Mouse (Mus musculus) stomach, postnatal 0 days (tissue): ENCODE measurements around the gene Gramd1a. TPM values are rescaled to one million over a fixed set of nuclear protein-coding genes. Genes with fewer than 3 reads are reported as not detected.

Source experiments
- ATAC-seq: fragments of 200-750 bp; cut with Nextera tagmentation; 2 replicates; pipeline ENCODE4 v1.8.0; 2017; ENCODE audit not compliant: low FRiP score, low TSS enrichment
- DNase-seq: peaks from one replicate; pipeline ENCODE4 v3.0.0-alpha.2; 2016; ENCODE audit warnings: low spot score
- H3K27ac ChIP-seq: fragments of 300-500 bp; sonication (generic); replicated peaks from 2 replicates; pipeline ENCODE4 v1.5.1; 2014; ENCODE audit warnings: mild to moderate bottlenecking, control low read depth
- H3K27me3 ChIP-seq: fragments of 300-500 bp; sonication (generic); 2 replicates; pipeline ENCODE4 v1.6.1; 2014; ENCODE audit warnings: low read length; ENCODE audit not compliant: control insufficient read depth, insufficient read depth
- H3K36me3 ChIP-seq: fragments of 300-500 bp; sonication (generic); 2 replicates; pipeline ENCODE4 v1.6.1; 2014; ENCODE audit warnings: low read length, mixed read lengths; ENCODE audit not compliant: control insufficient read depth, insufficient read depth
- H3K4me1 ChIP-seq: fragments of 300-500 bp; sonication (generic); replicated peaks from 2 replicates; pipeline ENCODE4 v1.6.1; 2014; ENCODE audit warnings: antibody characterized with exemption; ENCODE audit not compliant: control insufficient read depth, insufficient read depth
- H3K4me2 ChIP-seq: fragments of 300-500 bp; sonication (generic); replicated peaks from 2 replicates; pipeline ENCODE4 v1.6.1; 2014; ENCODE audit warnings: low read depth, mild to moderate bottlenecking, control low read depth, moderate library complexity
- H3K4me3 ChIP-seq: fragments of 300-500 bp; sonication (generic); 2 replicates; pipeline ENCODE4 v1.5.1; 2014; ENCODE audit warnings: low read depth, low read length, control low read depth
- H3K9ac ChIP-seq: fragments of 300-500 bp; sonication (generic); 2 replicates; pipeline ENCODE4 v1.6.1; 2014; ENCODE audit warnings: mild to moderate bottlenecking, low read length, control low read depth, mixed read lengths
- H3K9me3 ChIP-seq: fragments of 300-500 bp; sonication (generic); 2 replicates; pipeline ENCODE4 v1.6.1; 2016; ENCODE audit warnings: low read length; ENCODE audit not compliant: control insufficient read depth
- CTCF ChIP-seq: IDR thresholded peaks from 2 replicates; pipeline ENCODE4 v1.5.1; 2016; ENCODE audit warnings: antibody characterized with exemption, low read depth, mild to moderate bottlenecking, moderate library complexity
- EP300 ChIP-seq: optimal IDR thresholded peaks from 2 replicates; pipeline ENCODE3; 2016; ENCODE audit warnings: antibody characterized with exemption
- WGBS: fragments of 180-500 bp; shearing (Covaris S2); extraction: QIAGEN DNeasy Blood & Tissue Kit; methylation state at CpG from one replicate; pipeline ENCODE4 v1.1.7; 2014; 5-methylcytosine and 5-hydroxymethylcytosine counted together
- polyA plus RNA-seq: library from polyadenylated mRNA; unstranded; fragments of >200 nt; fragmentation: Nextera tagmentation; extraction: Ambion mirVana; gene quantifications from 2 replicates; pipeline ENCODE4 v1.2.1, GENCODE M21; 2015

Gene Gramd1a
- polyA plus RNA-seq, 1 experiment from 2014 or later, result 14.4 TPM

DNA sequence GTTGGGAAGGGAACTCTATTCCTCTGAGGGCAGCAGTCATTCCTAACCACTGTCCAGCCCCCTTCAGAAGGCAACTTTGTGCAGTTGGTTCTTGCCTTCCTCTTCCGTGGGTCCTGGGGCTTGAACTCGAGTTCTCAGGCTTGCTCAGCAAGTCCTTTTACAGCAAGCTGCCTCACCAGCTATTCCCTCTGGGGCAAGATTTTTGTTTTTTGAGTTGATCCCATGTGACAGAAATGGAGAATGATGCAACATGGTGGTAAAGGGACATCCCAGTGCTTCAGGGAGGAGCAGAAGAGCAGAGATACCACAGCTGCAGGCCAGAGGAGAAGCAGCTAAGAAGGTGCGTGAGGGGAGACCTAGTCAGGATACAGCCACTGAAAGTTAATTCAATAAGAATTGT, 19.4 kb upstream of the Gramd1a start:
- Histone ChIP-seq H3K4me3 (no peak overlapping the region), H3K9me3 (no peaks in the 10 kb centered on the region), H3K27me3 (no peaks in the 10 kb centered on the region), H3K27ac (no peak overlapping the region), H3K9ac (no peak overlapping the region), H3K36me3 (no peaks in the 10 kb centered on the region), H3K4me1 (no peaks in the 10 kb centered on the region), H3K4me2 (no peak overlapping the region)
- WGBS, result 85% methylated on average over 3 of the region's 3 CpGs
- DNase-seq (no peak), ATAC-seq (no peak)
- no peak for TF ChIP-seq CTCF
- TF ChIP-seq EP300, result no peak

DNA sequence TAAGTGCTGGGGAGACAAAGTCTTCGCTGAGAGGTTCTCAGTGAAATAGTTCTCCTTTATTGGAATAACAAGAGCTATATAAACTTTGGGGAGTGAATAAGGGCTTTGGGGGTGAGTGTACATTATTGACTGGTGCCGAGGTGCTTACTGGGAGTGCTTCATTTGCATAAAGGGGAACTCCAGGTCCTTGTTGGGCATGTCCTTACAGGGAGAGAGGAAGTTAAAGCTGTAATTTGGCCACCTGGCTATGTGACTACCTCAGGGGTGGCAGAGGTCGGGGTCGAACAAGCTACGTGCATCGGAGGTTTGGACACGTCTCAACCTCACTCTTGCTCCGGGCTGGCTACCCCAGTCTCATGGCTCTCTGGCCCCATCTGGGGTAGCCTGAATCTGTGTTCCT, 18.8 kb upstream of the Gramd1a start:
- DNase-seq, result no peak
- Histone ChIP-seq H3K4me2 (no peak overlapping the region), H3K36me3 (no peaks in the 10 kb centered on the region), H3K27me3 (no peaks in the 10 kb centered on the region), H3K9ac (no peak overlapping the region), H3K9me3 (no peaks in the 10 kb centered on the region), H3K4me3 (no peak overlapping the region), H3K4me1 (no peaks in the 10 kb centered on the region), H3K27ac (no peak overlapping the region)
- ATAC-seq, result no peak
- TF ChIP-seq CTCF (no peak), EP300 (no peak)
- WGBS, result 70% methylated on average over 8 of the region's 8 CpGs

DNA sequence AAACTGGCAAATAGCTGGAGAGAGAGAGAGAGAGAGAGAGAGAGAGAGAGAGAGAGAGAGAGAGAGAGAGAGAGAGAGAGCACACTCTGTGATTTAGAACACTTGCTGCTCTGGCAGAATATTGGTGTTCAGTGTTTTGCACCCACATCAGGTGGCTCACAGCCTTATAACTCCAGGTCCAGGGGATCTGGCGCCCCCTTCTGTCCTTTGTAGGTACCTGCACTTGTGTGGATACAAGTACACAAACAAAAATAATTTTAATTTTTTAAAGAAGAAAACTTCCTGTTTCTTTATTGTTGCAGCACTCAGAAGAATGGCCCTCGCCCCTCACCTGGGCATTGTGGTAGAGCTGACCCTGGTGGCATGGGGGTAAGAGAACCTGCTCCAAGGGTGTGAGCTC, 16.5 kb upstream of the Gramd1a start:
- DNase-seq, result peak; percentile 34
- H3K36me3 ChIP-seq, result no peaks in the 10 kb centered on the region
- H3K9ac ChIP-seq, result no peak overlapping the region
- no peak for TF ChIP-seq EP300
- TF ChIP-seq CTCF, result peak; percentile 77
- no peak for ATAC-seq
- no peak overlapping the region for H3K4me2 ChIP-seq
- no peak overlapping the region for H3K4me3 ChIP-seq
- WGBS, result 26% methylated on average over 2 of the region's 2 CpGs
- H3K9me3 ChIP-seq, result no peaks in the 10 kb centered on the region
- H3K27me3 ChIP-seq, result no peaks in the 10 kb centered on the region
- no peak overlapping the region for H3K27ac ChIP-seq
- no peaks in the 10 kb centered on the region for H3K4me1 ChIP-seq

DNA sequence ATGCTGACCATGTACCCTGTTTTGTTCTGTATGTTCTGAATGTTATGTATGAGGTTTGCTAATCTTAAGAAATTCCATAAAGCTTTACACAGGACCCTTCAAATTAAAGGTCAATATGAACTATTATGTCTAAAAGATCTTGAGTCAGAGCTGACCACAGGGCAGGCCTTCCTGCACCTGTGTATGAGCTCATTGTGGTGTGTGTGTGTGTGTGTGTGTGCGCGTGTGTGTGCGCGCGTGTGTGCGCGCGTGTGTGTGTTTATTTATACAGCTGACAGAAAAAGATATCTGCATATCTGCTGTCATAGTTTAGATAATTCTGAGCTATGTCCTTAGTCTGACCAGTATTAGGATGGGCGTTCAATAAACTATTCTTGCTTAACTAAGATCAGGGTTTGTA, 14.8 kb upstream of the Gramd1a start:
- H3K4me2 ChIP-seq, result no peak overlapping the region
- ATAC-seq, result no peak
- no peaks in the 10 kb centered on the region for H3K4me1 ChIP-seq
- DNase-seq, result no peak
- H3K4me3 ChIP-seq, result no peak overlapping the region
- no peaks in the 10 kb centered on the region for H3K36me3 ChIP-seq
- TF ChIP-seq CTCF (no peak), EP300 (no peak)
- H3K9ac ChIP-seq, result no peak overlapping the region
- H3K27me3 ChIP-seq, result no peaks in the 10 kb centered on the region
- H3K27ac ChIP-seq, result no peak overlapping the region
- no peaks in the 10 kb centered on the region for H3K9me3 ChIP-seq
- WGBS, result 92% methylated on average over 9 of the region's 9 CpGs

DNA sequence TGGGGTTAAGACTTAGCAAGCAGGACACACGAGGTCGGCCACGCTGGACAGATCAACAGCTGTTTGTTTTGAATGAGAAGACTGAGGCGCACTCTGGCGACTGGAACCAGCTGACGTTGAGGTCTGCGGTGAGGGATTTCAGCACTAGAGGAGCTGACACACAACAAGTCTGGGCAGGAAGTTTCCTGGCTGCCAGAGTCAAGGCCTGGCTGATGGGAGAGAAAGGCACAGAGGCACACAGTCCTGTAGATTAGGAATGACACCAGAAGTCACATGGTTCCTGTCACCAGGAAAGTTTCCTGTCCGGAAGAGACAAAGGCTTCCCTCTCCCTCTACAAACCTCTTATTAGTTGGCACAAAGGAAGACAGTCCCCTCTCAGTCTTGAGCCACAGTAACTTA, 12.7 kb upstream of the Gramd1a start:
- WGBS, result 21% methylated on average over 8 of the region's 8 CpGs
- TF ChIP-seq EP300, result no peak
- peak; percentile 10; the same call in 1 of the 2 replicates for TF ChIP-seq CTCF
- no peak overlapping the region for H3K4me2 ChIP-seq
- H3K9ac ChIP-seq, result no peak overlapping the region
- ATAC-seq, result 0 out of 2 replicates have a peak, but pooled peaks have one; percentile 24
- no peak overlapping the region for H3K4me3 ChIP-seq
- no peaks in the 10 kb centered on the region for H3K9me3 ChIP-seq
- DNase-seq, result no peak
- no peaks in the 10 kb centered on the region for H3K36me3 ChIP-seq
- no peaks in the 10 kb centered on the region for H3K4me1 ChIP-seq
- H3K27me3 ChIP-seq, result no peaks in the 10 kb centered on the region
- H3K27ac ChIP-seq, result no peak overlapping the region

DNA sequence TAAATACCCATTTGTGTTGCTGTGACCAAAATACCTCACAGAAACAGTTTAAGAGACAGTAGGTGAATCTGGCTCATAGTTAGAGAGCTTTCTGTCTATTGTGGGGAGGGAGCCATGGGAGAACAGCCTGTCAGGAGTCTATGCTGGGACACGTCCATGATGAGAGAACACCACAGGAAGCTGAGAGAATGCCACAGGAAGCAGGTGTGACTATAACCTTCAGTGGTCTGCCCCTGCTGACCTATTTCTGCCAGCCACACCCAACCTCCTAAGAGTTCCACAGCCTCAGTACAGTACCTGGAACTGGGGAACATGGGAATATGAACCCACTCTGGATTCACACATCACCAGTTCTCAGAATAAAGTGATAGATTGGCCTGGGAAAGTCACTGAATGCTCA, 9.1 kb upstream of the Gramd1a start:
- DNase-seq, result no peak
- 59% methylated on average over 1 of the region's 1 CpGs for WGBS
- Histone ChIP-seq H3K4me3 (no peak overlapping the region), H3K36me3 (no peaks in the 10 kb centered on the region), H3K27me3 (no peaks in the 10 kb centered on the region), H3K27ac (no peak overlapping the region), H3K4me1 (no peaks in the 10 kb centered on the region), H3K4me2 (no peak overlapping the region), H3K9me3 (no peaks in the 10 kb centered on the region), H3K9ac (no peak overlapping the region)
- TF ChIP-seq CTCF (no peak), EP300 (no peak)
- no peak for ATAC-seq
